Mouse (Mus musculus) ES-Bruce4 (cell line): ENCODE data around the gene Lgals1.

ENCODE experiments used
- CTCF ChIP-seq: IDR thresholded peaks from one replicate; pipeline ENCODE4 v1.8.1; 2011; ENCODE audit warnings: low read depth, low read length
- EP300 ChIP-seq: IDR thresholded peaks from 2 replicates; pipeline ENCODE4 v1.6.1; 2011; ENCODE audit warnings: low read depth, low read length; ENCODE audit not compliant: insufficient read depth

- TF ChIP-seq CTCF (peak; percentile 77), EP300 (no peak)
Measured at GRCm38 (mm10) chr15:78903243-78903642, 23.3 kb upstream of the Lgals1 start.
